Mouse (Mus musculus) neural tube, embryonic 14.5 days (tissue): ENCODE measurements at regions not wholly inside any gene's neighbourhood (a gene's known extent, or its start where the extent isn't known, plus 50 kb on each side); places are given as distances from the start of the nearest gene placed in this dataset.

Source experiments
- ATAC-seq: fragments of 200-750 bp; cut with Nextera tagmentation; 2 replicates; pipeline ENCODE4 v1.8.0; 2017; ENCODE audit warnings: low read depth, mild to moderate bottlenecking, moderate TSS enrichment, moderate library complexity
- H3K27ac ChIP-seq: fragments of 300-500 bp; sonication (generic); 2 replicates; pipeline ENCODE4 v1.5.1; 2014; ENCODE audit warnings: low read depth, mild to moderate bottlenecking, control low read depth, low read length, moderate library complexity, mixed read lengths
- H3K27me3 ChIP-seq: fragments of 300-500 bp; sonication (generic); 2 replicates; pipeline ENCODE4 v1.6.1; 2014; ENCODE audit warnings: low read length; ENCODE audit not compliant: control insufficient read depth, insufficient read depth
- H3K36me3 ChIP-seq: fragments of 300-500 bp; sonication (generic); 2 replicates; pipeline ENCODE4 v1.6.1; 2014; ENCODE audit warnings: low read length, mixed read lengths; ENCODE audit not compliant: control insufficient read depth, insufficient read depth
- H3K4me1 ChIP-seq: fragments of 300-500 bp; sonication (generic); 2 replicates; pipeline ENCODE4 v1.6.1; 2014; ENCODE audit warnings: low read length; ENCODE audit not compliant: control insufficient read depth, insufficient read depth
- H3K4me2 ChIP-seq: fragments of 300-500 bp; sonication (generic); 2 replicates; pipeline ENCODE4 v1.6.1; 2014; ENCODE audit warnings: mild to moderate bottlenecking, low read depth, low read length, control low read depth
- H3K4me3 ChIP-seq: fragments of 300-500 bp; sonication (generic); 2 replicates; pipeline ENCODE4 v1.5.1; 2014; ENCODE audit warnings: low read depth, low read length, control low read depth, mixed read lengths
- H3K9ac ChIP-seq: fragments of 300-500 bp; sonication (generic); replicated peaks from 2 replicates; pipeline ENCODE4 v1.6.1; 2014; ENCODE audit warnings: low read depth, mild to moderate bottlenecking, control low read depth, low read length, mixed read lengths
- H3K9me3 ChIP-seq: fragments of 300-500 bp; sonication (generic); 2 replicates; pipeline ENCODE4 v1.6.1; 2016; ENCODE audit warnings: low read length; ENCODE audit not compliant: control insufficient read depth
- WGBS: fragments of 180-500 bp; shearing (Covaris S2); extraction: QIAGEN DNeasy Blood & Tissue Kit; methylation state at CpG from one replicate; pipeline ENCODE4 v1.1.7; 2014; 5-methylcytosine and 5-hydroxymethylcytosine counted together

GRCm38 (mm10) chr3:8098291-8098690, 1478.0 kb upstream of the 1700008P02Rik start:
- no peaks in the 10 kb centered on the region for H3K4me1 ChIP-seq
- H3K9me3 ChIP-seq: no peaks in the 10 kb centered on the region
- H3K4me2 ChIP-seq: no peak overlapping the region
- no peak overlapping the region for H3K27ac ChIP-seq
- no peak overlapping the region for H3K4me3 ChIP-seq
- H3K27me3 ChIP-seq: no peaks in the 10 kb centered on the region
- no peaks in the 10 kb centered on the region for H3K36me3 ChIP-seq
- WGBS: 86% methylated on average over 1 of the region's 1 CpGs
- no peak overlapping the region for H3K9ac ChIP-seq
- ATAC-seq: no peak

- 82% methylated on average over 2 of the region's 2 CpGs for WGBS
- no peak overlapping the region for H3K4me3 ChIP-seq
- no peaks in the 10 kb centered on the region for H3K9me3 ChIP-seq
- no peak overlapping the region for H3K4me2 ChIP-seq
- no peaks in the 10 kb centered on the region for H3K36me3 ChIP-seq
- ATAC-seq: no peak
- H3K27me3 ChIP-seq: no peaks in the 10 kb centered on the region
- no peak overlapping the region for H3K9ac ChIP-seq
- H3K27ac ChIP-seq: no peak overlapping the region
- no peaks in the 10 kb centered on the region for H3K4me1 ChIP-seq
Observed at GRCm38 (mm10) chr3:8084749-8085148, 1464.5 kb upstream of the 1700008P02Rik start.

DNA sequence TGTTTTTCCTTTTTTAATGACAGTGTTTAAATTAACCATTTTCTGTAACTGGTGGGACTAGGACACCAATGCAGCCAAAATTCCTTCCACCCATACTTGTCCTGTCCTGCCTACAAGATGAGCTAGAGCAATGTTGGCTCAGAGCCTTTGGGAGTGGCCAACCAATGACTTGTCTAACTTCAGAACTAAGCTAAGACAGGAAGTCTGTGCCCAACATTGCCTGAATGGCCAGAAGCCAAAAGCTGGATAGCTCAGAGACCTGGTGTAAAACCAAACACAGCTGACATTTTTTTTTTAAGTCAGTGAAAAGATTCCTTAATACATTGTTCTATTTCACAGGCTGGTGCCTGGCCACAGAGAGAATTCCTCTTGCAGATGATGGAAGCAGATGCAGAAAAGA, 1433.5 kb upstream of the 1700008P02Rik start:
- H3K9ac ChIP-seq: no peak overlapping the region
- H3K4me1 ChIP-seq: no peaks in the 10 kb centered on the region
- no peak overlapping the region for H3K27ac ChIP-seq
- H3K27me3 ChIP-seq: no peaks in the 10 kb centered on the region
- H3K9me3 ChIP-seq: no peaks in the 10 kb centered on the region
- H3K4me3 ChIP-seq: no peak overlapping the region
- H3K4me2 ChIP-seq: no peak overlapping the region
- no peaks in the 10 kb centered on the region for H3K36me3 ChIP-seq
- no peak for ATAC-seq

DNA sequence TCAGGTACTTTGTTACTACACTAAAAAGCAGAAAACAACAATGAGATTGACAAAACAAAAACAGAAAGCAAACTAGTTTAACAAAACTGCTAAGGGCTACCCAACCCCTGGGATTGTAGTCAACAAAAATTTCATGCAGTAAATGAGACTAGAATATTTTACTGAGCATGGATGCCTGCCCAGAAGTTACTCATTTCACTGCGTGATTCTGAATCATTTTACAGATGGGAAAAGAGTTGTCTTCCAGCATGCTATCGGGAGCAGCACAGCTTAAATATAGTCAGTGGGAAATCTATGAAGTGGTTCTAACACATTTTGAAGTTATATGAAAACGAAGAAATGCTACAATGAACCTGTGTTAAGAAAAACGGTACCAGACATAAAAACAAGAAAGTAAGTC, 1430.9 kb upstream of the 1700008P02Rik start:
- Histone ChIP-seq H3K36me3 (no peaks in the 10 kb centered on the region), H3K4me2 (no peak overlapping the region), H3K27ac (no peak overlapping the region), H3K4me3 (no peak overlapping the region), H3K9me3 (no peaks in the 10 kb centered on the region), H3K27me3 (no peaks in the 10 kb centered on the region), H3K9ac (no peak overlapping the region), H3K4me1 (no peaks in the 10 kb centered on the region)
- 86% methylated on average over 4 of the region's 4 CpGs for WGBS
- no peak for ATAC-seq

DNA sequence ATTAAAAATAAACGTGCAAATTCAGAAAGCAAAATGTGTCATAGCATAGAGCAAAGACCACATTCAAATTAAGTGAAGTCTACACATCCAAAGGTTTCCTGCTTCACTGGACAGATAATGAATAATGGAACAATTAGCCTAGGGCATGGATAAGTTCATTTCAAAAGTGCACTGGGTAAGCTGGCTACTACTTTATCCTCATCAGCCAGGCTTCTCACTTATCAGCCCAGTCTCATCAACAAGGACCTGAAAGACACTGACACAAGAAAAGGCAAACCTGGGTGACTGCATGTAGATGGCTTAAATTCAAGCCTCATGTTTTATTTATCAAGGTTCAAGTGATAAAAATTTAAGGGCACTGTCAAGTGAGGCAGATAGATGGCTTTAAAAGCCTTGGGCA, 1429.5 kb upstream of the 1700008P02Rik start:
- 69% methylated on average over 1 of the region's 1 CpGs for WGBS
- H3K9me3 ChIP-seq: no peaks in the 10 kb centered on the region
- no peak overlapping the region for H3K27ac ChIP-seq
- H3K9ac ChIP-seq: no peak overlapping the region
- no peak for ATAC-seq
- H3K36me3 ChIP-seq: no peaks in the 10 kb centered on the region
- no peak overlapping the region for H3K4me3 ChIP-seq
- H3K4me1 ChIP-seq: no peaks in the 10 kb centered on the region
- H3K4me2 ChIP-seq: no peak overlapping the region
- no peaks in the 10 kb centered on the region for H3K27me3 ChIP-seq

GRCm38 (mm10) chr3:8046348-8046747, 1426.1 kb upstream of the 1700008P02Rik start:
- H3K9ac ChIP-seq: no peak overlapping the region
- H3K4me2 ChIP-seq: no peak overlapping the region
- H3K4me3 ChIP-seq: no peak overlapping the region
- 59% methylated on average over 3 of the region's 3 CpGs for WGBS
- H3K4me1 ChIP-seq: no peaks in the 10 kb centered on the region
- no peaks in the 10 kb centered on the region for H3K36me3 ChIP-seq
- no peaks in the 10 kb centered on the region for H3K9me3 ChIP-seq
- ATAC-seq: no peak
- H3K27me3 ChIP-seq: no peaks in the 10 kb centered on the region
- H3K27ac ChIP-seq: no peak overlapping the region

DNA sequence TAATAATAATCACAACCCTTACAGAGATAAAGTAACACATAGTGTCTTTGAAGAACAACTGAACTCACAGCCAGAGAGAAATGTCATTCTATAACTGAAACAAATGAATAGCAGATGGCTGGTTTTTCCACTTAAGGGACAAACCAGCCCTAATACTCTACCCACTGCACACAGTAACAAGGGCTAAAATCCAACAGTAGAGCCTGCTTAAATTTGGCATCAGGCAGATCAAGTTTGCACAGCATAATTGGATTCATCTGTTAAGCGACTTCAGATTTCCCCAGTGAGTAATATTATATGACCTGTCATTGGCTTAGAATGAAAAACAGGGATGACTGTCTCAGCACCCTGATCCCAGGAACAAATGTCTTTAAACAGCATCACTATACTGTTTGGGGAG, 1416.5 kb upstream of the 1700008P02Rik start:
- H3K9ac ChIP-seq: no peak overlapping the region
- no peaks in the 10 kb centered on the region for H3K27me3 ChIP-seq
- no peak overlapping the region for H3K4me2 ChIP-seq
- H3K4me1 ChIP-seq: no peaks in the 10 kb centered on the region
- ATAC-seq: no peak
- H3K9me3 ChIP-seq: no peaks in the 10 kb centered on the region
- H3K27ac ChIP-seq: no peak overlapping the region
- no peaks in the 10 kb centered on the region for H3K36me3 ChIP-seq
- 19% methylated on average over 1 of the region's 1 CpGs for WGBS
- H3K4me3 ChIP-seq: no peak overlapping the region

GRCm38 (mm10) chr3:8035091-8035729, 1415.0 kb upstream of the 1700008P02Rik start:
- 66% methylated on average over 14 of the region's 14 CpGs for WGBS
- Histone ChIP-seq H3K4me1 (no peaks in the 10 kb centered on the region), H3K27ac (no peak overlapping the region), H3K4me2 (no peak overlapping the region), H3K27me3 (no peaks in the 10 kb centered on the region), H3K36me3 (no peaks in the 10 kb centered on the region), H3K9ac (no peak overlapping the region), H3K4me3 (no peak overlapping the region), H3K9me3 (no peaks in the 10 kb centered on the region)
- ATAC-seq: no peak; the same call in 1 of the 2 replicates

DNA sequence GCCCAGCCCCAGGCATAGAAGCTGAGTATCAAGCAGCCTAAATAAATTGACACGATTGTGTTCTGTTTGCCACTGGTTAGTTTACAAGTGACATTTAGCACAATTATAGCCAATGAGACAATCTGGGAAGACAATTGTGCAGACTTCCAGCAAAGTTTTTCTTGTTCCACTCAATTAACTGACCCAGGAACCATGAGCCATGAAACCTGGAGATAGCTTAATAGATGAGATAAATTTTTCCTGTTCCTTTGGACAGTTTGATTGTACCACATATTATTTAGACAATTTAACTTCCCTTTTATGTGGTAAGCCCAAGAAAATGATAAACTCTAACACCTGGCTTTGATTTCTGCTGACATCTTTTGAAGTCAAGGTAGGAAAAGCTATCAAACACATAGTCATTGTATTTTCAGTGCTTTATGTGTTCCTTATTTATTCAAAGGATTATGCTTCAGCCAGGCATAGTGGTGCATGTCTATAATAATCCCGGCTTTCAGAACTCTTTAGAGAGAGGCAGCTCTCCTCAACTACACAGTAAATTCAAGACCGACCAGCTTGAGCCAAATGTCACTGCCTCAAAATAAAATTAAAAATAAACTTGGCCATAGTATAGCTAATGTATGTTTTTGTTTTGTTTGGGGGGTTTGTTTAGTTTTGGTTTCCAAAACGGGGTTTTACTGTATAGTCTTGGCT, 1406.2 kb upstream of the 1700008P02Rik start:
- Histone ChIP-seq H3K4me3 (no peak overlapping the region), H3K36me3 (no peaks in the 10 kb centered on the region), H3K4me2 (no peak overlapping the region), H3K9me3 (no peaks in the 10 kb centered on the region; the same call in 1 of the 2 replicates), H3K27ac (no peak overlapping the region), H3K27me3 (no peaks in the 10 kb centered on the region), H3K4me1 (no peaks in the 10 kb centered on the region), H3K9ac (no peak overlapping the region)
- 0 out of 2 replicates have a peak, but pooled peaks have one; percentile 54 for ATAC-seq
- 68% methylated on average over 4 of the region's 4 CpGs for WGBS
